Mouse (Mus musculus) neural tube, embryonic 13.5 days (tissue): Measurements from ENCODE around the gene Il23a. TPM values are rescaled to one million over a fixed set of nuclear protein-coding genes. Genes with fewer than 3 reads are reported as not detected.

ENCODE experiments used
- ATAC-seq: fragments of 200-750 bp; cut with Nextera tagmentation; 2 replicates; pipeline ENCODE4 v1.8.0; 2017; ENCODE audit warnings: low read depth, mild to moderate bottlenecking, moderate TSS enrichment, moderate library complexity
- H3K27ac ChIP-seq: fragments of 300-500 bp; sonication (generic); replicated peaks from 2 replicates; pipeline ENCODE4 v1.5.1; 2015; ENCODE audit warnings: moderate library complexity, mild to moderate bottlenecking, inconsistent platforms
- H3K27me3 ChIP-seq: fragments of 300-500 bp; sonication (generic); 2 replicates; pipeline ENCODE4 v1.6.1; 2015; ENCODE audit warnings: mild to moderate bottlenecking, inconsistent platforms
- H3K36me3 ChIP-seq: fragments of 300-500 bp; sonication (generic); 2 replicates; pipeline ENCODE4 v1.6.1; 2015; ENCODE audit warnings: mild to moderate bottlenecking, inconsistent platforms
- H3K4me1 ChIP-seq: fragments of 300-500 bp; sonication (generic); replicated peaks from 2 replicates; pipeline ENCODE4 v1.6.1; 2015; ENCODE audit warnings: inconsistent platforms
- H3K4me2 ChIP-seq: fragments of 300-500 bp; sonication (generic); 2 replicates; pipeline ENCODE4 v1.6.1; 2015; ENCODE audit warnings: inconsistent platforms, mild to moderate bottlenecking, moderate library complexity
- H3K4me3 ChIP-seq: fragments of 300-500 bp; sonication (generic); 2 replicates; pipeline ENCODE4 v1.5.1; 2015; ENCODE audit warnings: mild to moderate bottlenecking, inconsistent platforms
- H3K9ac ChIP-seq: fragments of 300-500 bp; sonication (generic); 2 replicates; pipeline ENCODE4 v1.6.1; 2015; ENCODE audit warnings: moderate library complexity, mild to moderate bottlenecking, inconsistent platforms
- H3K9me3 ChIP-seq: fragments of 300-500 bp; sonication (generic); 2 replicates; pipeline ENCODE4 v1.6.1; 2016; ENCODE audit warnings: inconsistent platforms
- WGBS: fragments of 180-500 bp; shearing (Covaris S2); methylation state at CpG from one replicate; pipeline ENCODE4 v1.1.7; 2015; 5-methylcytosine and 5-hydroxymethylcytosine counted together
- polyA plus RNA-seq: library from polyadenylated mRNA; unstranded; fragments of >200 nt; fragmentation: Nextera tagmentation; extraction: Ambion mirVana; gene quantifications from 2 replicates; pipeline ENCODE4 v1.2.1, GENCODE M21; 2015

Il23a gene
- polyA plus RNA-seq: 0.25 and 0.38 TPM in 2 replicates

DNA sequence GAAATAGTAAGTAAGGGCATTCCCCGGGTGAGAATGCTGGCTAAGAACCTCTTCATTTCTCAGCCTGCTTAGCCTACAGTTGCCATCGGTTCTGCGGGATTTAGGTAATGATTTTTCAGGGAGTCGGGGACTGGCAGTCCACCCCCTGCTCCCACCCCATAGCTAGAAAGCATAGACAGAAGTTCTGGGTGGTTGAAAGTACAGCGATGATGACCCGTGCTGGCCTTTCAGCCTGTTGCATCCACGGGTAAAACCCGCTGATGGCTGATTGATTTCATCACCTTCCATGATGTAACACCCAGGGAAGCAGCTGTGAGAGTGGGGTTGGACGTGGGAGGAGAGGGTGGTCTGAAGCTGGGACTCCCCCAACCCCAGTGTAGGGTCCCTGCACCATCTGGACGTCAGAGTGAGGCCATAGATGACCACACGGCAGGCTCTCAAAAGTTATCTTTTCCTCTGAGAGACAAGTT is at the start of gene Il23a:
Il23a (minus strand) TSS at position 51 of the 470 bp plus-strand sequence.
- 83% methylated on average over 11 of the region's 11 CpGs for WGBS
- Histone ChIP-seq H3K27me3 (no peaks in the 10 kb centered on the region), H3K4me2 (no peak within 1 kb of the TSS), H3K36me3 (no peaks in the 10 kb centered on the region), H3K9me3 (no peaks in the 10 kb centered on the region), H3K4me1 (peaks cover 25% of the 10 kb centered on the region), H3K27ac (no peak within 1 kb of the TSS), H3K9ac (no peak within 1 kb of the TSS), H3K4me3 (no peak within 1 kb of the TSS)
- no peak for ATAC-seq

DNA sequence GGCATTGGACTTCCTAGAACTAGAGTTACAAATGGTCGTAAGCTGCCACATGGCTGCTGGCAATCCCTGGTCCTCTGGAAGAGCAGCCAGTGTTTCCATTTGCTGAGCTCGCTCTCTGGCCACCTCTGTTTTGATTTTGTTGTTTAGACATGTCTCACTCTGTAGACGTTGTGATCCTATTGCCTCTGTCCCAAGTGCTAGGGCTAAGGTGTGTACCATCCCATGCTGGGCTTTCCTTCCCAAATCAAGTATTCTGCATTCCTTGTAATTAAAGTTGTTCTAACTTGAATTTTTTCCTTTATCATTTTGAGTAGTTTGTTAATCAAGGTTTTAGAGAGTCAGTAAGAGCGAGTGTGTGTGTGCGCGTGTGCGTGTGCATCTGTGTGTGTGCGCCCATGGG is 49.0 kb upstream of the Il23a start:
- Histone ChIP-seq H3K4me3 (no peak overlapping the region), H3K36me3 (peaks cover 30% of the 10 kb centered on the region), H3K27me3 (no peaks in the 10 kb centered on the region), H3K9ac (no peak overlapping the region), H3K4me1 (peaks cover 16% of the 10 kb centered on the region), H3K4me2 (no peak overlapping the region), H3K27ac (no peak overlapping the region), H3K9me3 (no peaks in the 10 kb centered on the region)
- ATAC-seq: no peak
- whole genome bisulfite sequencing: 93% methylated on average over 8 of the region's 8 CpGs

DNA sequence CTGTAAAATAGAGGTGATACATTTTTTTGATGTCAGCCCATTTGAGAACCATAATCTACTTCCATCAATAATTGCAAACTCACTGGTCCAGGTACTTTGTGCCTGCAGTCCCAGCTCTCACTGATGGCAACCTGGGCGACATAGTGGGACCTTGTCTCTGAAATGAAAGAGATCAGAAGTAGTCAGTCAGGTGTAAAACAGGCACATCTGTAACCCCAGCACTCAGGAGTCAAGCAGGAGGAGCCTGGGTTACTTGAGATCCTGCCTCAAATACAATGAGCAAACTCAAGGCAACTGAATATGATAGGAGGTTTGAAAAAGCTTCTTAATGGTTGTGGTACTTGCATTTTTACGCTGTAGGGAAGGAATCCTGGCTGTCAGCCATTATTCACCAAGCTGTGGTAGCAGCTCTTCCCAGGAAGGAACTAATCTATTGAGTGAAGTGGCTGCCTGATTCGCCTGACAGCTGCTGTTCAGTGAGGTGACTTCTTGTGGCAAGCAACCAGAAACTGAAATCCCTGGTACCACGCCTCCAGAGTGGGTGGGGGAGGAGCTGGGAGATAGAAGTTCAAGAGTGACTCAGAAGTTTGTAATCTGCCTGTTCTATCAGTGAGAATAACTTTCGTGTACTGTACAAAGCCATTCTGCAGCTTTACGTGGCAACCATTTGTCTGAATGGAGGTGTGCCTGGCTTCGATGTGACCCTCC is 46.2 kb upstream of the Il23a start:
- H3K27me3 ChIP-seq: no peaks in the 10 kb centered on the region
- H3K9me3 ChIP-seq: no peaks in the 10 kb centered on the region
- peak overlapping the region; percentile 39; the same call in 1 of the 2 replicates for H3K27ac ChIP-seq
- peaks cover 26% of the 10 kb centered on the region for H3K4me1 ChIP-seq
- no peak overlapping the region for H3K4me3 ChIP-seq
- H3K4me2 ChIP-seq: peak overlapping the region; percentile 6; the same call in 1 of the 2 replicates
- 0 out of 2 replicates have a peak overlapping the region, but pooled peaks have one; percentile 35 for H3K9ac ChIP-seq
- H3K36me3 ChIP-seq: peaks cover 4% of the 10 kb centered on the region; the same call in 1 of the 2 replicates
- ATAC-seq: no peak
- 62% methylated on average over 7 of the region's 7 CpGs for WGBS

DNA sequence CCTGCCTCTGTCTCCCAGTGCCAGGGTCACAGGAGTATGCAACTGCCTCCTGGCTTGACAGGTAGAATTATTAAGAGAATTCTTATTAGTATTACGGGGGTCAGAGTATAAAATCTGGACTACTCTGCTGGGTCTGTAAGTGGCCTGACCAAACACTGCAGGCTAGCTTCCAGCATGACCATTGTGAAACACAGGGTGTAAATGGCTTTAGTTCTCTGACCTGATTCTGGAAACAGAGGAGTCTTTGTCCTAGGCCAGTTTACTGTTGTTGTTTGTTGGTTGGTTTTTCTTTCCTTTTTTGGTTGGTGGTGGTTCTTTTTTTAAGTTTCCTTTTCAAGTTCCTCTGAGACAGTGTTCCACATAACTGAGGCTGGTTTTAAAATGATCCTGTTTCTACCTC is 44.9 kb upstream of the Il23a start:
- no peak for ATAC-seq
- Histone ChIP-seq H3K9ac (no peak overlapping the region), H3K36me3 (peaks cover 6% of the 10 kb centered on the region; the same call in 1 of the 2 replicates), H3K4me3 (no peak overlapping the region), H3K9me3 (no peaks in the 10 kb centered on the region), H3K27ac (no peak overlapping the region), H3K4me1 (peaks cover 39% of the 10 kb centered on the region), H3K4me2 (no peak overlapping the region), H3K27me3 (no peaks in the 10 kb centered on the region)
- WGBS: 82% methylated on average over 1 of the region's 1 CpGs

DNA sequence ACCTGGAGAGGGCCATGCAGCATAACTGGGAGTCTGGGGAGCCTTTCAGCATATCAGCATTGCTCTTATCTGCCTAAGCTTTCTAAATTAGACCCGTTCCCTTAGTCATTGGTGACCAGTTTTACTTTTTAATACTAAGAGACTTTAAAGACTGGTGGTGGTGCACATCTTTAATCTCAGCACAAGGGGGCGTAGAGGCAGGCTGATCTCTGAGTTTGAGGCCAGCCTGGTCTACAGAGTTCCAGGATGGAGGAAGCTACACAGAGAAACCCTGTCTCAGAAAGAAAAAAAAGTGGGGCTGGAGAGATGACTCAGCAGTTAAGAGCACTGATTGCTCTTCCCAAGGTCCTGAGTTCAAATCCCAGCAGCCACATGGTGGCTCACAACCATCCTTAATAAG is 41.7 kb upstream of the Il23a start:
- Histone ChIP-seq H3K27me3 (no peaks in the 10 kb centered on the region), H3K4me2 (no peak overlapping the region), H3K36me3 (peaks cover 6% of the 10 kb centered on the region; the same call in 1 of the 2 replicates), H3K4me3 (no peak overlapping the region), H3K27ac (no peak overlapping the region), H3K9ac (no peak overlapping the region), H3K9me3 (no peaks in the 10 kb centered on the region), H3K4me1 (peaks cover 49% of the 10 kb centered on the region)
- ATAC-seq: no peak
- 85% methylated on average over 2 of the region's 2 CpGs for whole genome bisulfite sequencing

DNA sequence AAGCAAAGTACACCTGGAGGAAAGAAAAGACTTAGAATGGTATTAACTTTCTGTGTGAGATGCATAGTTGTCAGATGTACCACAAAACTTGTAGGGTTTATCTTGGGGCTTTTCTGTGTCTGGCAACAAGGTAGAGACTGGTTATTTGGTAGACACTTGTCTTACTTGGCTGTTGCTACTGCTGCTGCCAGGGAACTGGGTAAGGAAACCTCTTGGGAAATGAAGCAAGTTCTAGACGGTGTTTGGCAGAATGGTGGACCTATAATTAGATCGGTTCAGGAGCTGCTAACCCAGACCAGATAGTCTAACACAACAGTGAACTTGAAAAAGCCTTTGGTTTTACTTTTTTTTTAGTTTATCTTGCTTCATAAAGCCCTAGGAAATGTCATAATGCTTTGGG is 40.4 kb upstream of the Il23a start:
- Histone ChIP-seq H3K4me1 (peaks cover 40% of the 10 kb centered on the region), H3K27me3 (no peaks in the 10 kb centered on the region), H3K27ac (no peak overlapping the region), H3K4me3 (peak overlapping the region; percentile 78), H3K36me3 (peaks cover 6% of the 10 kb centered on the region; the same call in 1 of the 2 replicates), H3K4me2 (peak overlapping the region; percentile 96), H3K9ac (peak overlapping the region; percentile 92), H3K9me3 (no peaks in the 10 kb centered on the region)
- 78% methylated on average over 2 of the region's 2 CpGs for WGBS
- no peak for ATAC-seq

DNA sequence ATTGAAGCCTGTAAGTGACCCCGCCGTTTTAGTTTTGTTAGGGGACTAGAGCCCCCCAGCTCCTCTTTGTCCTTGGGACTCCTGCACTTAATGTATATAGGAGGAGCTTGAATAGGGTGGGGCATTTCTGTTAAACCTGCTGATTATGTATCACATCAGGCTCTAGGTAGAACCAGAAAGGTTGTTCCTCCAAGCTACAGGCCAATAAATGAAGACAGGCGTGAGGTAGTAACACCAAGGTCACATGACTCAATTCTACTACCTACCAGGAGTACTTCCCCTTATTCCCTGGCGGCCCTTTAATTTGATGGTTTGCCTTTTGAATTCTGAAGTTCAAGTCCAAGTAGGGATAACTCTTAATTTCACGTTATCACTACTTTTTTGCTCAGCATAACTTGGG is 39.9 kb upstream of the Il23a start:
- WGBS: 23% methylated on average over 5 of the region's 5 CpGs
- peaks cover 35% of the 10 kb centered on the region for H3K4me1 ChIP-seq
- ATAC-seq: 0 out of 2 replicates have a peak, but pooled peaks have one; percentile 0

DNA sequence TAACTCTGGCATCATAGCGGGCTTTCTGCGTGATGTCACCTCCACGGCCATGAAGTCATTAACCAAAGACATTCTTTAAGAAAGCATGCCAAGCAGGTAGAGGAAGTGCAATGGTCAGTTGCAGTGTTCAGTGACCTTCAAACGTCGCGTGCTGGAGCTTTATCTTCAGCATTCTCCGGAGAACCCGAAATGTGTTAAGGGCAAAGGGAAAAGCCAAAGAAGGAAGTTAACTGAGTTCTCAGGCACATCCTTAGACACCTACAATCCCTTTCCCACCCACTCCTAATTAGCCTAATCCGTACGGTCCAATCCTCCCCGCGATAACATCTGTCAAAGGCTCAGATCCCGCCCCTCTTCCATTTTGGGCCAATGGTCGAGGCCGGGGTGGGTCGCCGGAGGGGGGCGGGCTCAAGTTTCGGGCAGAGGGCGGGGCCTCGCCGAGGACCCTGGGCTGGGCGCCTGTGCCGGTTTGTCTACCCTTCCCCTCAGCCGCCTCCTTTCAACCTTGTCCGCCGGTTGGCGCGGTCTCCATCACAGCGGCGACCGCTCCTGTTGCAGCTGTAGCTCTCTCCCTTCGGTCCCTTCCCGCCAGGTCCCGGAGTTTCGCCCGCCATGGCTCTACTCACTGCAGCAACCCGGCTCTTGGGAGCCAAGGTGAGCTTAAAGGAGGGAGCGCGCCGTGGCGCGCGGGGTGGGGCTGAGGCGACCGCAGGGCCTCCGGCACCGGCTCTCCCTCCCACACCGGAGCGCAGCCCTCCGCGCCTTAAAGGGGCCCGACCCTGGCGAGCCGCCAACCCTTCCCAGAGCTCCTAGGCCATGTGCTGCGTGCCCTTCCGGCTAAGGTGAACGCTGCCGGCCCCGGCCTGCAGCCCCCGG is 39.0 kb upstream of the Il23a start, which contains the start of gene Cs:
Cs (plus strand) TSS at position 429 of the 876 bp plus-strand sequence.
- peak; percentile 98 for ATAC-seq
- Histone ChIP-seq H3K4me2 (peak within 1 kb of the TSS; percentile 96), H3K36me3 (peaks cover 6% of the 10 kb centered on the region; the same call in 1 of the 2 replicates), H3K4me3 (peak within 1 kb of the TSS; percentile 78), H3K27me3 (no peaks in the 10 kb centered on the region), H3K27ac (peak within 1 kb of the TSS; percentile 94), H3K4me1 (peaks cover 32% of the 10 kb centered on the region), H3K9ac (peak within 1 kb of the TSS; percentile 92), H3K9me3 (no peaks in the 10 kb centered on the region)
- under 1% methylated on average over 61 of the region's 61 CpGs for WGBS

More for the DNA sequence above, 39.9 kb upstream of the Il23a start:
- H3K9ac ChIP-seq: peak overlapping the region; percentile 92
- peak overlapping the region; percentile 78 for H3K4me3 ChIP-seq
- peak overlapping the region; percentile 94 for H3K27ac ChIP-seq
- no peaks in the 10 kb centered on the region for H3K9me3 ChIP-seq
- H3K27me3 ChIP-seq: no peaks in the 10 kb centered on the region
- peak overlapping the region; percentile 96 for H3K4me2 ChIP-seq
- peaks cover 6% of the 10 kb centered on the region; the same call in 1 of the 2 replicates for H3K36me3 ChIP-seq

DNA sequence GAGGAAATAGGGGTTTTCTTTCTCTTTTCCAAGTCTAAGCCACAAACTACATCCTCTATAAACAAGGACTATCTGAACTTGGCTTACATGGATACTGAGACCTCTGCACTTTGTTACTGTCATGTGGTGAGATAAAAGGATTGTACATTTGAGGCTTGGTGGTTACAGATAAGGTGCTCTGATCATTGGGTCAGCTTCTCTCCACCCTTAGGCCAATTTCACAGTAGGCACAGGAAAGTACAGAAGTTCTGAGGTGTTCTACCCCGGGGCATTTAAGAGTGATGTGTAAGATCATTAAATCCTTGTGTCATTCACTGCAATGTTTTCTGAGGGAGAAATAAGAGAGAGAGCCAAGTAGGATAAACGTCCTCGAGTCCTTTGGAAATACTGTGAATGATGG is 38.0 kb upstream of the Il23a start:
- 0 out of 2 replicates have a peak overlapping the region, but pooled peaks have one; percentile 39 for H3K27ac ChIP-seq
- H3K36me3 ChIP-seq: peaks cover 6% of the 10 kb centered on the region; the same call in 1 of the 2 replicates
- no peak overlapping the region for H3K9ac ChIP-seq
- peak overlapping the region; percentile 78; the same call in 1 of the 2 replicates for H3K4me3 ChIP-seq
- H3K9me3 ChIP-seq: no peaks in the 10 kb centered on the region
- whole genome bisulfite sequencing: 90% methylated on average over 3 of the region's 3 CpGs
- peak overlapping the region; percentile 59 for H3K4me2 ChIP-seq
- H3K4me1 ChIP-seq: peaks cover 32% of the 10 kb centered on the region
- H3K27me3 ChIP-seq: no peaks in the 10 kb centered on the region
- ATAC-seq: no peak

DNA sequence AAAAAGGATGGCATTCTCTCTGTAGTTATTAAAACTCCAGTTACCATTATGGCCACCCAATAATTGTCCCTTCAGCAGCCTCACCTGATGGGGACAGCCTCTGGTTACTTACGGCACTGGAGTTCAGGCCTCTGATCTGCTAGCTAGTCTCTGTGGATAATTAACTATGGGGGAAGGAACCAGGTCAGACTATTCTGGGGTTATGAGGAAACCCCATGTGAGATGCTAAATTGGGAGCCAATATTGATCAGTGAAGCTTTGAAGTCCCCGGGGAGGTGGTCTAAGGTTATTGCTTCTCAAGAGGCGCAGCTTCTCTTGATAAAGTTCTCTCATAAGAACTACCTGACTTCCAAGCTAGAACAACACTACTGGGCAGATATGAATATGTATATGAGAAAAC is 37.6 kb upstream of the Il23a start:
- WGBS: 97% methylated on average over 3 of the region's 3 CpGs
- H3K27ac ChIP-seq: no peak overlapping the region
- no peak overlapping the region for H3K4me3 ChIP-seq
- H3K27me3 ChIP-seq: no peaks in the 10 kb centered on the region
- H3K4me2 ChIP-seq: no peak overlapping the region
- H3K9ac ChIP-seq: no peak overlapping the region
- H3K4me1 ChIP-seq: peaks cover 32% of the 10 kb centered on the region
- H3K9me3 ChIP-seq: no peaks in the 10 kb centered on the region
- peaks cover 6% of the 10 kb centered on the region; the same call in 1 of the 2 replicates for H3K36me3 ChIP-seq
- ATAC-seq: no peak

DNA sequence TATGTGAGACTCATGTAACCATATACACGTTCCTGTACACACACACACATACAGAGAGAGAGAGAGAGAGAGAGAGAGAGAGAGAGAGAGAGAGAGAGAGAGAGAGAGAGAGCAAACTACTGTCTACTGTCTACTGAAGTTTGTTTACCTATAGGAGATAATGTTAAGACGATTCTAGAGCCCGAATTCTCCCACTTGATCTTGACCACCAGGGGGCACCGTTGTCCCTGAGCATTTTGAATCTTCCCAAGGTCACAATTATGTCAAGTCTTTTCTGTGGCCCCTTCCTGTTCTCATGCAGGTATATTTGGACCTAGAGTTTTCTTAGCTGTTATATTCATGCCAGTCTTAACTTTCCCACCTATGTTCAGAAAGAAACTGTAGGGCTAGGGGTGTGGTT is 37.0 kb upstream of the Il23a start:
- Histone ChIP-seq H3K27me3 (no peaks in the 10 kb centered on the region), H3K36me3 (peaks cover 6% of the 10 kb centered on the region; the same call in 1 of the 2 replicates), H3K4me2 (no peak overlapping the region), H3K4me1 (peaks cover 30% of the 10 kb centered on the region), H3K4me3 (no peak overlapping the region), H3K9me3 (no peaks in the 10 kb centered on the region), H3K27ac (no peak overlapping the region), H3K9ac (no peak overlapping the region)
- no peak for ATAC-seq
- 4% methylated on average over 4 of the region's 4 CpGs for WGBS
